Mouse (Mus musculus) heart, embryonic 14.5 days (tissue): ENCODE data around the gene Nr4a2. TPM values are rescaled to one million over a fixed set of nuclear protein-coding genes. Genes with fewer than 3 reads are reported as not detected.
A peak's percentile ranks its signal among the peaks of the same experiment; 100 is the strongest.

Source experiments
- ATAC-seq: fragments of 200-750 bp; cut with Nextera tagmentation; 2 replicates; pipeline ENCODE4 v1.8.0; 2017; ENCODE audit warnings: low read depth, moderate TSS enrichment; ENCODE audit not compliant: insufficient number of reproducible peaks, insufficient read depth, low FRiP score
- H3K27ac ChIP-seq, 2 experiments: fragments of 200-500 bp in 1 of 2; fragments of 300-500 bp in 1 of 2; sonication (generic) in 1 of 2; replicated peaks in 1 of 2; 2 replicates each; pipeline ENCODE4 v1.5.1; 2012 to 2014; ENCODE audit warnings: low read depth in 2 of 2, low read length in 2 of 2, control low read depth in 1 of 2, mild to moderate bottlenecking in 1 of 2, mixed read lengths in 1 of 2; ENCODE audit not compliant: control insufficient read depth in 1 of 2, insufficient read depth in 1 of 2
- H3K27me3 ChIP-seq: fragments of 300-500 bp; sonication (generic); 2 replicates; pipeline ENCODE4 v1.6.1; 2014; ENCODE audit warnings: mild to moderate bottlenecking, low read length, control low read depth; ENCODE audit not compliant: control insufficient read depth, insufficient read depth
- H3K36me3 ChIP-seq: fragments of 300-500 bp; sonication (generic); 2 replicates; pipeline ENCODE4 v1.6.1; 2014; ENCODE audit warnings: mild to moderate bottlenecking, control low read depth, low read length, mixed read lengths; ENCODE audit not compliant: control insufficient read depth, insufficient read depth
- H3K4me1 ChIP-seq, 2 experiments: fragments of 200-500 bp in 1 of 2; fragments of 300-500 bp in 1 of 2; sonication (generic) in 1 of 2; 2 replicates each; pipeline ENCODE4 v1.6.1; 2012 to 2014; ENCODE audit warnings: low read length in 2 of 2, control low read depth in 1 of 2, mixed read lengths in 1 of 2; ENCODE audit not compliant: control insufficient read depth in 2 of 2, insufficient read depth in 2 of 2
- H3K4me2 ChIP-seq: fragments of 300-500 bp; sonication (generic); 2 replicates; pipeline ENCODE4 v1.6.1; 2014; ENCODE audit warnings: mild to moderate bottlenecking, low read length
- H3K4me3 ChIP-seq, 2 experiments: fragments of 200-500 bp in 1 of 2; fragments of 300-500 bp in 1 of 2; sonication (generic) in 1 of 2; 2 replicates each; pipeline ENCODE4 v1.5.1; 2012 to 2014; ENCODE audit warnings: low read length in 2 of 2, mild to moderate bottlenecking in 2 of 2, control low read depth in 1 of 2, low read depth in 1 of 2, moderate library complexity in 1 of 2; ENCODE audit not compliant: control insufficient read depth in 1 of 2, insufficient read depth in 1 of 2
- H3K9ac ChIP-seq: fragments of 300-500 bp; sonication (generic); 2 replicates; pipeline ENCODE4 v1.6.1; 2014; ENCODE audit warnings: mild to moderate bottlenecking, low read length
- H3K9me3 ChIP-seq: fragments of 300-500 bp; sonication (generic); 2 replicates; pipeline ENCODE4 v1.6.1; 2016; ENCODE audit warnings: low read length, control low read depth; ENCODE audit not compliant: control insufficient read depth
- WGBS: fragments of 180-500 bp; shearing (Covaris S2); extraction: QIAGEN DNeasy Blood & Tissue Kit; methylation state at CpG from one replicate; pipeline ENCODE4 v1.1.7; 2014; 5-methylcytosine and 5-hydroxymethylcytosine counted together
- polyA plus RNA-seq: library from polyadenylated mRNA; unstranded; fragments of >200 nt; fragmentation: Nextera tagmentation; extraction: Ambion mirVana; gene quantifications from 2 replicates; pipeline ENCODE4 v1.2.1, GENCODE M21; 2014

Nr4a2 gene
- polyA plus RNA-seq, 1 experiment from 2014 or later: 1.9 TPM

DNA sequence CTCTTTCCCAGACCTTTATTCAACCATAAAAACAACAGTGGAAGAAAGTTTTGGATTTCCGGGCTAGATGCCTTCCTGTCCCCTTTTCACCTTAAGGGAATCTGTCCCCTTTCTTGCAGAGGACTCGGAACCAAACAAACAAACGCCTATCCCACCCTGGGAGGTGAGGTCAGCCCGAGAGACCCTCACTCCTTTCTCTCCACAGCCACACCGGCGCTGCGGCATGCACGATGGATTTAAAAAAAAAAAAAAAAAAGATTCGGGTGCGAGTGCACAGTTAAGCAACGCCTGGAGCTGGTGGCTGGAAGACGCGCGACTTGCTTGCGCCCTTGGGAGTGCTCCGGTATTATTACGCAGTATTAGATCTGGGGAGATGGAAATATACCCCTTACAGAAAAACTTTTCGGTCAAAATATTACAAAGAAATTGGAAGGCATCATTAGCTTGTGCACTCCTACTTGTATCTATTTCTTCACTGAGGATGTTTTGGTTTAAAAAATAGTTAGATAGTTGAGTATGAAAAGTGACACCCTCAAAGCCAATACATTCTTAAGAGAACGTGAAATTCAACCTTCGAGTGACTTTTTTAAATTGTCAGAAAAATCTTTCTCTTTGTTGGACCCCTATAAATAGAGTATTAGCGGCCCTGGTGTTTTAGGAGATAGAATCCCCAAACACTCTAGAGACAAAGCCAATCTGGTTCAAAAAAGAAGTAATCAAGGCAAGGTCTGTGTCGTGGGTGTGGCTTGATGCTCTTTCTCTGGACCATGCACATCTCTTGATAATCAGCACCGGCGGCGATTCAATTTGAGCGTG is 19.8 kb downstream of the Nr4a2 start:
- Histone ChIP-seq H3K4me1 (peaks cover 13 to 17% of the 10 kb centered on the region in 2 experiments), H3K4me3 (peak overlapping the region; percentile 29 to 43), H3K36me3 (no peaks in the 10 kb centered on the region), H3K27ac (no peak overlapping the region), H3K27me3 (peaks cover 92% of the 10 kb centered on the region), H3K9me3 (no peaks in the 10 kb centered on the region), H3K9ac (no peak overlapping the region), H3K4me2 (peak overlapping the region; percentile 80)
- no peak for ATAC-seq
- 2% methylated on average over 26 of the region's 26 CpGs for WGBS

GRCm38 (mm10) chr2:57102856-57103844 is 20.7 kb downstream of the Nr4a2 start:
- Histone ChIP-seq H3K4me2 (peak overlapping the region; percentile 80), H3K27ac (no peak overlapping the region), H3K4me3 (peak overlapping the region; percentile 43 to 49), H3K36me3 (no peaks in the 10 kb centered on the region), H3K9me3 (no peaks in the 10 kb centered on the region), H3K9ac (no peak overlapping the region), H3K27me3 (peaks cover 91% of the 10 kb centered on the region), H3K4me1 (peaks cover 13 to 17% of the 10 kb centered on the region in 2 experiments)
- WGBS: 1% methylated on average over 36 of the region's 37 CpGs
- ATAC-seq: no peak

GRCm38 (mm10) chr2:57102091-57102855 is 21.5 kb downstream of the Nr4a2 start:
- Histone ChIP-seq H3K4me2 (peak overlapping the region; percentile 80), H3K4me3 (peak overlapping the region; percentile 43 to 49), H3K36me3 (no peaks in the 10 kb centered on the region), H3K27me3 (peaks cover 90% of the 10 kb centered on the region), H3K9ac (no peak overlapping the region), H3K9me3 (no peaks in the 10 kb centered on the region), H3K4me1 (peaks cover 13 to 17% of the 10 kb centered on the region in 2 experiments), H3K27ac (no peak overlapping the region)
- peak; percentile 47; the same call in 1 of the 2 replicates for ATAC-seq
- under 1% methylated on average over 51 of the region's 51 CpGs for WGBS

GRCm38 (mm10) chr2:57100241-57100640 is 23.6 kb downstream of the Nr4a2 start:
- H3K9ac ChIP-seq: no peak overlapping the region
- H3K9me3 ChIP-seq: no peaks in the 10 kb centered on the region
- peaks cover 13 to 17% of the 10 kb centered on the region in 2 experiments for H3K4me1 ChIP-seq
- H3K27me3 ChIP-seq: peaks cover 72% of the 10 kb centered on the region
- no peak for ATAC-seq
- H3K27ac ChIP-seq: no peak overlapping the region
- no peak overlapping the region for H3K4me3 ChIP-seq
- no peaks in the 10 kb centered on the region for H3K36me3 ChIP-seq
- H3K4me2 ChIP-seq: no peak overlapping the region
- 66% methylated on average over 3 of the region's 3 CpGs for WGBS

- Histone ChIP-seq H3K27ac (no peak overlapping the region), H3K9me3 (no peaks in the 10 kb centered on the region), H3K9ac (no peak overlapping the region), H3K4me2 (no peak overlapping the region), H3K27me3 (no peaks in the 10 kb centered on the region), H3K4me1 (no peaks in the 10 kb centered on the region), H3K4me3 (no peak overlapping the region), H3K36me3 (no peaks in the 10 kb centered on the region)
- WGBS: 53% methylated on average over 9 of the region's 9 CpGs
- ATAC-seq: no peak
These were observed 51.4 kb downstream of the Nr4a2 start for GRCm38 (mm10) chr2:57072452-57072851.

- H3K27me3 ChIP-seq: no peaks in the 10 kb centered on the region
- H3K9me3 ChIP-seq: no peaks in the 10 kb centered on the region
- no peaks in the 10 kb centered on the region for H3K4me1 ChIP-seq
- H3K4me3 ChIP-seq: no peak overlapping the region
- WGBS: 53% methylated on average over 1 of the region's 1 CpGs
- no peaks in the 10 kb centered on the region for H3K36me3 ChIP-seq
- H3K27ac ChIP-seq: no peak overlapping the region
- no peak overlapping the region for H3K9ac ChIP-seq
- ATAC-seq: no peak
- H3K4me2 ChIP-seq: no peak overlapping the region
These were observed 60.3 kb downstream of the Nr4a2 start for GRCm38 (mm10) chr2:57063480-57063879.
